Mouse (Mus musculus) forebrain, embryonic 16.5 days (tissue): ENCODE measurements around the gene Msto1. TPM values are rescaled to one million over a fixed set of nuclear protein-coding genes. Genes with fewer than 3 reads are reported as not detected.
A peak's percentile ranks its signal among the peaks of the same experiment; 100 is the strongest.
"Not testable (repeated sequence)": the region's sequence is repeated elsewhere in the genome, so short reads cannot be mapped to it uniquely, and the experiment has no call there.

ENCODE experiments used
- ATAC-seq: fragments of 200-750 bp; cut with Nextera tagmentation; 2 replicates; pipeline ENCODE4 v1.8.0; 2017; ENCODE audit warnings: mild to moderate bottlenecking, moderate library complexity
- H3K27ac ChIP-seq: fragments of 300-500 bp; sonication (generic); 2 replicates; pipeline ENCODE4 v1.5.1; 2014; ENCODE audit warnings: low read length, control low read depth
- H3K27me3 ChIP-seq: fragments of 300-500 bp; sonication (generic); replicated peaks from 2 replicates; pipeline ENCODE4 v1.6.1; 2014; ENCODE audit warnings: low read length; ENCODE audit not compliant: control insufficient read depth, insufficient read depth
- H3K36me3 ChIP-seq: fragments of 300-500 bp; sonication (generic); 2 replicates; pipeline ENCODE4 v1.6.1; 2014; ENCODE audit not compliant: control insufficient read depth, insufficient read depth
- H3K4me1 ChIP-seq: fragments of 300-500 bp; sonication (generic); replicated peaks from 2 replicates; pipeline ENCODE4 v1.6.1; 2014; ENCODE audit warnings: low read length; ENCODE audit not compliant: control insufficient read depth, insufficient read depth
- H3K4me2 ChIP-seq: fragments of 300-500 bp; sonication (generic); 2 replicates; pipeline ENCODE4 v1.6.1; 2014; ENCODE audit warnings: mild to moderate bottlenecking, low read length, control low read depth
- H3K4me3 ChIP-seq: fragments of 300-500 bp; sonication (generic); replicated peaks from 2 replicates; pipeline ENCODE4 v1.5.1; 2014; ENCODE audit warnings: mild to moderate bottlenecking, low read length, control low read depth
- H3K9ac ChIP-seq: fragments of 300-500 bp; sonication (generic); replicated peaks from 2 replicates; pipeline ENCODE4 v1.6.1; 2014; ENCODE audit warnings: low read depth, low read length, control low read depth
- H3K9me3 ChIP-seq: fragments of 300-500 bp; sonication (generic); 2 replicates; pipeline ENCODE4 v1.6.1; 2016; ENCODE audit warnings: low read length; ENCODE audit not compliant: control insufficient read depth
- WGBS: fragments of 180-500 bp; shearing (Covaris S2); extraction: QIAGEN DNeasy Blood & Tissue Kit; methylation state at CpG from one replicate; pipeline ENCODE4 v1.1.7; 2014; 5-methylcytosine and 5-hydroxymethylcytosine counted together
- polyA plus RNA-seq: library from polyadenylated mRNA; unstranded; fragments of >200 nt; fragmentation: Nextera tagmentation; extraction: Ambion mirVana; gene quantifications from 2 replicates; pipeline ENCODE4 v1.2.1, GENCODE M21; 2015

Msto1 gene
- polyA plus RNA-seq: 44.5 and 47.7 TPM in 2 replicates

GRCm38 (mm10) chr3:88913511-88914383 lies at the start of gene Msto1:
Gene Msto1, minus strand, starts transcription at chr3:88913999.
- Histone ChIP-seq H3K4me1 (peaks cover 11% of the 10 kb centered on the region), H3K36me3 (peaks cover 14% of the 10 kb centered on the region)
- ATAC-seq: peak; percentile 99

GRCm38 (mm10) chr3:88963211-88963610 lies 49.4 kb upstream of the Msto1 start:
- not testable (repeated sequence) for H3K4me3 ChIP-seq, ATAC-seq, H3K36me3 ChIP-seq, H3K27ac ChIP-seq, H3K9ac ChIP-seq, H3K9me3 ChIP-seq, H3K4me1 ChIP-seq, H3K27me3 ChIP-seq, H3K4me2 ChIP-seq

More at GRCm38 (mm10) chr3:88913511-88914383, at the start of gene Msto1:
- Histone ChIP-seq H3K4me3 (peak within 1 kb of the TSS; percentile 77), H3K27me3 (no peaks in the 10 kb centered on the region), H3K27ac (peak within 1 kb of the TSS; percentile 79), H3K4me2 (peak within 1 kb of the TSS; percentile 85), H3K9ac (peak within 1 kb of the TSS; percentile 88), H3K9me3 (no peaks in the 10 kb centered on the region)
- WGBS: 0% methylated on average over 62 of the region's 62 CpGs

GRCm38 (mm10) chr3:88953736-88954135 lies 39.9 kb upstream of the Msto1 start:
- Histone ChIP-seq H3K27ac (no peak overlapping the region), H3K4me3 (no peak overlapping the region), H3K36me3 (no peaks in the 10 kb centered on the region), H3K9ac (no peak overlapping the region), H3K4me1 (peaks cover 22% of the 10 kb centered on the region), H3K27me3 (no peaks in the 10 kb centered on the region), H3K4me2 (no peak overlapping the region), H3K9me3 (no peaks in the 10 kb centered on the region)
- ATAC-seq: no peak

GRCm38 (mm10) chr3:88953246-88953645 lies 39.4 kb upstream of the Msto1 start:
- H3K27ac ChIP-seq: no peak overlapping the region
- peaks cover 27% of the 10 kb centered on the region for H3K4me1 ChIP-seq
- ATAC-seq: no peak
- 85% methylated on average over 4 of the region's 4 CpGs for WGBS
- no peaks in the 10 kb centered on the region for H3K36me3 ChIP-seq
- H3K27me3 ChIP-seq: no peaks in the 10 kb centered on the region
- H3K4me2 ChIP-seq: no peak overlapping the region
- no peak overlapping the region for H3K9ac ChIP-seq
- H3K4me3 ChIP-seq: no peak overlapping the region
- no peaks in the 10 kb centered on the region for H3K9me3 ChIP-seq

- Histone ChIP-seq H3K27ac (peak overlapping the region; percentile 99), H3K9me3 (no peaks in the 10 kb centered on the region), H3K4me1 (peaks cover 36% of the 10 kb centered on the region), H3K27me3 (no peaks in the 10 kb centered on the region), H3K4me3 (peak overlapping the region; percentile 99), H3K9ac (peak overlapping the region; percentile 96), H3K4me2 (peak overlapping the region; percentile 76), H3K36me3 (no peaks in the 10 kb centered on the region)
- ATAC-seq: no peak
- WGBS: 1% methylated on average over 5 of the region's 5 CpGs
These were observed 37.6 kb upstream of the Msto1 start for GRCm38 (mm10) chr3:88951327-88951800.

GRCm38 (mm10) chr3:88950576-88951326 lies 37.0 kb upstream of the Msto1 start, which contains the start of the genes Ash1l and Dap3:
Gene Ash1l, plus strand, starts transcription at chr3:88950622.
Gene Dap3, minus strand, starts transcription at chr3:88951181.
- Histone ChIP-seq H3K27me3 (no peaks in the 10 kb centered on the region), H3K4me1 (peaks cover 36% of the 10 kb centered on the region), H3K27ac (peak within 1 kb of the TSS; percentile 99), H3K36me3 (no peaks in the 10 kb centered on the region), H3K9ac (peak within 1 kb of the TSS; percentile 96), H3K9me3 (no peaks in the 10 kb centered on the region), H3K4me3 (peak within 1 kb of the TSS; percentile 99), H3K4me2 (peak within 1 kb of the TSS; percentile 76)
- under 1% methylated on average over 35 of the region's 64 CpGs for WGBS
- ATAC-seq: peak; percentile 79

GRCm38 (mm10) chr3:88949786-88950575 lies 36.2 kb upstream of the Msto1 start:
- under 1% methylated on average over 70 of the region's 92 CpGs for WGBS
- no peaks in the 10 kb centered on the region for H3K9me3 ChIP-seq

GRCm38 (mm10) chr3:88944109-88944508 lies 30.3 kb upstream of the Msto1 start:
- H3K4me1 ChIP-seq: peaks cover 16% of the 10 kb centered on the region

More at GRCm38 (mm10) chr3:88949786-88950575, 36.2 kb upstream of the Msto1 start:
- Histone ChIP-seq H3K36me3 (no peaks in the 10 kb centered on the region), H3K4me2 (peak overlapping the region; percentile 63), H3K4me3 (peak overlapping the region; percentile 99), H3K4me1 (peaks cover 36% of the 10 kb centered on the region), H3K27me3 (no peaks in the 10 kb centered on the region), H3K27ac (peak overlapping the region; percentile 99), H3K9ac (peak overlapping the region; percentile 96)
- peak; percentile 91 for ATAC-seq

More at GRCm38 (mm10) chr3:88944109-88944508, 30.3 kb upstream of the Msto1 start:
- Histone ChIP-seq H3K27ac (no peak overlapping the region), H3K4me3 (no peak overlapping the region), H3K9me3 (no peaks in the 10 kb centered on the region), H3K4me2 (no peak overlapping the region), H3K27me3 (no peaks in the 10 kb centered on the region), H3K36me3 (peaks cover 9% of the 10 kb centered on the region), H3K9ac (no peak overlapping the region)
- 97% methylated on average over 4 of the region's 4 CpGs for WGBS
- ATAC-seq: no peak
